Mouse (Mus musculus) kidney, embryonic 16.5 days (tissue): ENCODE data around the gene Dusp22. TPM values are rescaled to one million over a fixed set of nuclear protein-coding genes. Genes with fewer than 3 reads are reported as not detected.

Experiments
- ATAC-seq: fragments of 200-750 bp; cut with Nextera tagmentation; 2 replicates; pipeline ENCODE4 v1.8.0; 2017; ENCODE audit warnings: moderate TSS enrichment; ENCODE audit not compliant: low FRiP score, low TSS enrichment
- H3K27ac ChIP-seq: fragments of 300-500 bp; sonication (generic); 2 replicates; pipeline ENCODE4 v1.5.1; 2014; ENCODE audit warnings: low read length
- H3K27me3 ChIP-seq: fragments of 300-500 bp; sonication (generic); 2 replicates; pipeline ENCODE4 v1.6.1; 2014; ENCODE audit warnings: low read length, control low read depth, mixed read lengths; ENCODE audit not compliant: insufficient read depth
- H3K36me3 ChIP-seq: fragments of 300-500 bp; sonication (generic); 2 replicates; pipeline ENCODE4 v1.6.1; 2014; ENCODE audit warnings: low read length, control low read depth, mixed read lengths; ENCODE audit not compliant: insufficient read depth
- H3K4me1 ChIP-seq: fragments of 300-500 bp; sonication (generic); 2 replicates; pipeline ENCODE4 v1.6.1; 2014; ENCODE audit warnings: low read length, control low read depth, mixed read lengths; ENCODE audit not compliant: insufficient read depth
- H3K4me2 ChIP-seq: fragments of 300-500 bp; sonication (generic); replicated peaks from 2 replicates; pipeline ENCODE4 v1.6.1; 2014; ENCODE audit warnings: low read depth, low read length
- H3K4me3 ChIP-seq: fragments of 300-500 bp; sonication (generic); 2 replicates; pipeline ENCODE4 v1.5.1; 2014; ENCODE audit warnings: mild to moderate bottlenecking, low read length
- H3K9ac ChIP-seq: fragments of 300-500 bp; sonication (generic); replicated peaks from 2 replicates; pipeline ENCODE4 v1.6.1; 2014; ENCODE audit warnings: low read length
- H3K9me3 ChIP-seq: fragments of 300-500 bp; sonication (generic); 2 replicates; pipeline ENCODE4 v1.6.1; 2016; ENCODE audit warnings: low read length, control low read depth
- WGBS: fragments of 180-500 bp; shearing (Covaris S2); extraction: QIAGEN DNeasy Blood & Tissue Kit; methylation state at CpG from one replicate; pipeline ENCODE4 v1.1.7; 2014; 5-methylcytosine and 5-hydroxymethylcytosine counted together
- polyA plus RNA-seq: library from polyadenylated mRNA; unstranded; fragments of >200 nt; fragmentation: Nextera tagmentation; extraction: Ambion mirVana; gene quantifications from 2 replicates; pipeline ENCODE4 v1.2.1, GENCODE M21; 2015

Gene Dusp22
- polyA plus RNA-seq, 1 experiment from 2014 or later = 20.4 TPM

DNA sequence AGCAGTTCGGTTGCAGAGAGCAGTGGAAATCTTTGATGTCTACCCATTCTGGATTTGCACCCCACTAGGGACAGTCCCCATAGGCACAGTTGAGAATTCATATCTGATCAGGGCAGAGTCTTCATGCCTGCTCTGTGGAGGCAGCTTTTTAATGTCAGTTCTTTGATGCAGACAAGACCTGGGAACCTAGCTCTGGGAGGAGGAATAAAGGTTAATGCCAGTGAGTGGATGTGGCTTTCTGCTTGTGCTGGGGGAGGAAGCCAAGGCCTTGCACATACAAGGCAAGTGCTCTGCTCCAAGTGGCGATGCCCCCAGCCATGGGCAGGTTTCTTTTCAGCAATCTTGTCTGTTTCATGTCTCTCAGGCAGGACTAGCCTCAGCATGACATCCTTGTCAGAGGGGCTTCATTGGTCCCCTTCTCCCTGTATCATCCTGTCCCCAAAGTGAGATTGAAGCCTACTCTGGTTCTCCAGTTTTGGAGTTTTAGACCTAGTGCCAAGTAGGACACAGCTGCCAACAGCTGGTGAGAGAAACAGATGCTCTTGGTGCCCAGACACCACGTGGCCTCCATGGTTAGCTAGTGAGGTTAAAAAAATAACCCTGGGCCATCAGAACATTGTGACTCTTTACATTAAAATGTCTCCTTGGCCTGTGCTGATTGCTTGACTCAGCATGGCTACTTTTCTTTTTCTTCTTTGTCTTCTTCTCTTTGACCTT lies 100.7 kb downstream of the Dusp22 start:
- no peaks in the 10 kb centered on the region for H3K36me3 ChIP-seq
- no peak overlapping the region for H3K27ac ChIP-seq
- no peak for ATAC-seq
- no peaks in the 10 kb centered on the region for H3K4me1 ChIP-seq
- H3K9me3 ChIP-seq = no peaks in the 10 kb centered on the region
- H3K27me3 ChIP-seq = no peaks in the 10 kb centered on the region
- H3K4me2 ChIP-seq = no peak overlapping the region
- WGBS = 66% methylated on average over 3 of the region's 3 CpGs
- no peak overlapping the region for H3K9ac ChIP-seq
- no peak overlapping the region for H3K4me3 ChIP-seq

Other genes starting within 250 kb of the Dusp22 start
- 312 and 338 TPM in 2 replicates for gene Uqcrfs1, start 114.6 kb upstream of the Dusp22 start, polyA plus RNA-seq
- 0.15 and 0.22 TPM in 2 replicates for gene Irf4, start 89.2 kb downstream of the Dusp22 start, polyA plus RNA-seq